Mouse (Mus musculus): ENCODE data around the gene Rbbp8nl. TPM values are rescaled to one million over a fixed set of nuclear protein-coding genes. Genes with fewer than 3 reads are reported as not detected.

Rbbp8nl gene
- polyA plus RNA-seq, 1 experiment, result not detected

DNA sequence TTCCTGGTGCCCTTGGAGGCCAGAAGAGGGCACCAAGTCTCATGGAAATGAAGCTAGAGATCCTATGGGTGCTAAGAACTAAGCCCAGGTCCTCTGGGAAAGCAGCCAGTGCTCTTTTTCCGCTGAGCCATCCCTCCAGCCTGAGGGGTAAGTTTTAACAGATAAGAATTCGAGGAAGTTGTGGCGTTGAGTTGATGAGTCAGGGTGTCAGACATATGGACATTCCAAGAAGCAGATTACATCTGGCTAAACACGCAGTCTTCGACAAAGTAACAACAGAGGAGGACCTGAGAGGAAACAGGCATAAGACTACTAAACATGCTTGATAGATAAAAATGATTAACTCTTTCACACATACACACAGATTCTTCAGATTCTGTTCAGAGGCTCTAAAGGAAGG lies 51.1 kb downstream of the Rbbp8nl start:
- no peak overlapping the region for H3K4me3 ChIP-seq (ENCODE audit: insufficient read depth, poor library complexity, severe bottlenecking)
- no peaks in the 10 kb centered on the region for H3K27me3 ChIP-seq (ENCODE audit: control insufficient read depth, insufficient read depth, insufficient read length)
- no peaks in the 10 kb centered on the region for H3K36me3 ChIP-seq (ENCODE audit: control insufficient read depth, insufficient read depth)
- H3K79me3 ChIP-seq (ENCODE audit: low read depth), result no peaks in the 10 kb centered on the region
- TF ChIP-seq USF1 (IDR thresholded peaks at IDR 0.05; ENCODE audit: low read depth), result no peak
- no peak for TF ChIP-seq CEBPB (IDR thresholded peaks at IDR 0.05; ENCODE audit: low read depth)
- TF ChIP-seq MYOG (IDR thresholded peaks at IDR 0.05; ENCODE audit: control insufficient read depth, extremely low read depth, insufficient read length), result no peak
- no peak for TF ChIP-seq FOSL1 (IDR thresholded peaks at IDR 0.05; ENCODE audit: insufficient read depth, low read length, poor library complexity, severe bottlenecking)
- TF ChIP-seq MYOD1 (IDR thresholded peaks at IDR 0.05; ENCODE audit: control insufficient read depth, insufficient read length, low read depth), result no peak
- TF ChIP-seq CTCF (IDR thresholded peaks at IDR 0.05; ENCODE audit: control insufficient read depth, insufficient read depth, insufficient read length), result no peak
- TF ChIP-seq MAX (IDR thresholded peaks at IDR 0.05), result no peak
- no peak overlapping the region for H3ac ChIP-seq (ENCODE audit: control insufficient read depth, insufficient read length, low read depth)
- no peaks in the 10 kb centered on the region for H3K79me2 ChIP-seq (ENCODE audit: control insufficient read depth, insufficient read depth)

DNA sequence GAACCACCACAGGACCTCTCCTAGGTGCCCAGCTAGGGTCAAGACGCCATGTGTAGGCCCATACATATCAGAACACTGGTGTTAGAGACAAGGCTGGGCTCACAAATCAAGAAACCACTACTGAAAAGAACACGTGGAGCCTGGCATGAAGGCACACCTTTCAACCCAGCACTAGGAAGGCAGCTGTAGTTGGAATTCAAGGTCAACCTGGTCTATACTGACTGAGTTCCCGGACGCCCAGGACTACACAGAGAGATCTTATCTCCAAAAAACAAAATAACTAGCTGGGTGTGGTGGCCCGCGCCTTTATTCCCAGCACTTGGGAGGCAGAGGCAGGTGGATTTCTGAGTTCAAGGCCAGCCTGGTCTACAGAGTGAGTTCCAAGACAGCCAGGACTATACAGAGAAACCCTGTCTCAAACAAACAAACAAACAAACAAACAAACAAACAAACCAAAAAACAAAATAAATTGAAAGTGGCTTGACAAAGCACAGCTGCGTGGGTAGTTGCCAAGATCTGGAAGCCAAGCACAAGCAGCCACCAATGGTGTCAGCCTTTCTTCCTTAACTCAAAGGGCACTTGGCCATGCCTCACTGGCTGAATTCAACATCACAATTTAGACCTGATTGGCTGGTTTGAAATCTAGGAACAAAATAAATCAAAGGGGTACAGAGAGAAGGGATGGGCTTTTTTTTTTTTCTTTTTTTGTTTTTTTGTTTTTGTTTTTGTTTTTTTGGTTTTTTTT lies 51.9 kb downstream of the Rbbp8nl start:
- Histone ChIP-seq H3K36me3 (ENCODE audit: control insufficient read depth, insufficient read depth) (no peaks in the 10 kb centered on the region), H3K79me2 (ENCODE audit: control insufficient read depth, insufficient read depth) (no peaks in the 10 kb centered on the region), H3K27me3 (ENCODE audit: control insufficient read depth, insufficient read depth, insufficient read length) (no peaks in the 10 kb centered on the region), H3K79me3 (ENCODE audit: low read depth) (no peaks in the 10 kb centered on the region), H3K4me3 (ENCODE audit: insufficient read depth, poor library complexity, severe bottlenecking) (no peak overlapping the region), H3ac (ENCODE audit: control insufficient read depth, insufficient read length, low read depth) (no peak overlapping the region)
- TF ChIP-seq USF1 (IDR thresholded peaks at IDR 0.05; ENCODE audit: low read depth), result no peak
- TF ChIP-seq MYOD1 (IDR thresholded peaks at IDR 0.05; ENCODE audit: control insufficient read depth, insufficient read length, low read depth), result no peak
- no peak for TF ChIP-seq MYOG (IDR thresholded peaks at IDR 0.05; ENCODE audit: control insufficient read depth, extremely low read depth, insufficient read length)
- no peak for TF ChIP-seq CEBPB (IDR thresholded peaks at IDR 0.05; ENCODE audit: low read depth)
- TF ChIP-seq CTCF (IDR thresholded peaks at IDR 0.05; ENCODE audit: control insufficient read depth, insufficient read depth, insufficient read length), result no peak
- TF ChIP-seq MAX (IDR thresholded peaks at IDR 0.05), result no peak
- no peak for TF ChIP-seq FOSL1 (IDR thresholded peaks at IDR 0.05; ENCODE audit: insufficient read depth, low read length, poor library complexity, severe bottlenecking)

DNA sequence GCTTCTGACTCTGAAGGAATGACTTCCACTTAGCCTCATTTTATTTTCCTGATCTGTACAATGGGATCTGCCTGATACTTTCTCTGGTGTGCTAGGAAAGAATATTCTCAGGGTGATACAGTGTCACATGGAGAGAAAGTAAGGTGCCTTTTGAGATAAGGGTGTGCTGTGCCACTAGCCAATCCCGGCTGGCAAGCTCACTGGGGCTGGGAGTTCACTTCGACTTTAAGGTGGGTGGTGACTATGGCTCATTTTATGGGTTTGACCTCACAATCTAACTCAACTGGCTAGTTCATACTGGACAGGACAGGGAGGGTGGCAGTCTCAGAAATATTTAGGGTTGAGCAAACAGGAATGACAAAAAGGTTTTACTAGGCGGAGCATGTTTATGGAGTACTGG lies 52.7 kb downstream of the Rbbp8nl start:
- no peak overlapping the region for H3ac ChIP-seq (ENCODE audit: control insufficient read depth, insufficient read length, low read depth)
- H3K79me2 ChIP-seq (ENCODE audit: control insufficient read depth, insufficient read depth), result no peaks in the 10 kb centered on the region
- no peaks in the 10 kb centered on the region for H3K27me3 ChIP-seq (ENCODE audit: control insufficient read depth, insufficient read depth, insufficient read length)
- no peak overlapping the region for H3K4me3 ChIP-seq (ENCODE audit: insufficient read depth, poor library complexity, severe bottlenecking)
- H3K36me3 ChIP-seq (ENCODE audit: control insufficient read depth, insufficient read depth), result no peaks in the 10 kb centered on the region
- no peaks in the 10 kb centered on the region for H3K79me3 ChIP-seq (ENCODE audit: low read depth)
- TF ChIP-seq USF1 (IDR thresholded peaks at IDR 0.05; ENCODE audit: low read depth) (no peak), FOSL1 (IDR thresholded peaks at IDR 0.05; ENCODE audit: insufficient read depth, low read length, poor library complexity, severe bottlenecking) (no peak), MYOD1 (IDR thresholded peaks at IDR 0.05; ENCODE audit: control insufficient read depth, insufficient read length, low read depth) (no peak), MYOG (IDR thresholded peaks at IDR 0.05; ENCODE audit: control insufficient read depth, extremely low read depth, insufficient read length) (no peak), MAX (IDR thresholded peaks at IDR 0.05) (no peak), CEBPB (IDR thresholded peaks at IDR 0.05; ENCODE audit: low read depth) (no peak), CTCF (IDR thresholded peaks at IDR 0.05; ENCODE audit: control insufficient read depth, insufficient read depth, insufficient read length) (no peak)

DNA sequence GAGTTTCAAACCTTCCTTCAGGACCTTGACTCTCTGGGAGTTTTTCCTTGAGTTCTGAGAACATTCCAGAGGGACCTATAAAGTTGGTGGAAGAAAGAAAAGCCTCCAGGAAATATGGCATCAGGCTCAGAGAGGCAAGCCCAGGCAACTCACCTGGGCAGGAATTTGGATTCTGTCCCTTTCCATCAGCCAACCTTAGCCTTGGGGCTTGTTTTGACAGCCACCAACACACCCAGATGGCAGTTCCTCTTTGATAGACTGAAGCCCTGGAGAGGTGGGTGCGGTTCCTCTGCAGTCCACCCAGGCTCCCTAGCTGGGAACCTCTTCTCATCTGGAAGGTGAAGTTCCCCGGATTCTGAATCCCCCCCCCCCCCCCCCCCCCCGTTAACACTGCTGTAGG lies 53.2 kb downstream of the Rbbp8nl start:
- Histone ChIP-seq H3K36me3 (ENCODE audit: control insufficient read depth, insufficient read depth) (no peaks in the 10 kb centered on the region), H3K79me2 (ENCODE audit: control insufficient read depth, insufficient read depth) (no peaks in the 10 kb centered on the region), H3K27me3 (ENCODE audit: control insufficient read depth, insufficient read depth, insufficient read length) (no peaks in the 10 kb centered on the region), H3K79me3 (ENCODE audit: low read depth) (no peaks in the 10 kb centered on the region), H3K4me3 (ENCODE audit: insufficient read depth, poor library complexity, severe bottlenecking) (no peak overlapping the region), H3ac (ENCODE audit: control insufficient read depth, insufficient read length, low read depth) (no peak overlapping the region)
- TF ChIP-seq MAX (IDR thresholded peaks at IDR 0.05) (no peak), FOSL1 (IDR thresholded peaks at IDR 0.05; ENCODE audit: insufficient read depth, low read length, poor library complexity, severe bottlenecking) (no peak), CTCF (IDR thresholded peaks at IDR 0.05; ENCODE audit: control insufficient read depth, insufficient read depth, insufficient read length) (no peak), CEBPB (IDR thresholded peaks at IDR 0.05; ENCODE audit: low read depth) (no peak), MYOG (IDR thresholded peaks at IDR 0.05; ENCODE audit: control insufficient read depth, extremely low read depth, insufficient read length) (no peak), USF1 (IDR thresholded peaks at IDR 0.05; ENCODE audit: low read depth) (no peak), MYOD1 (IDR thresholded peaks at IDR 0.05; ENCODE audit: control insufficient read depth, insufficient read length, low read depth) (no peak)

DNA sequence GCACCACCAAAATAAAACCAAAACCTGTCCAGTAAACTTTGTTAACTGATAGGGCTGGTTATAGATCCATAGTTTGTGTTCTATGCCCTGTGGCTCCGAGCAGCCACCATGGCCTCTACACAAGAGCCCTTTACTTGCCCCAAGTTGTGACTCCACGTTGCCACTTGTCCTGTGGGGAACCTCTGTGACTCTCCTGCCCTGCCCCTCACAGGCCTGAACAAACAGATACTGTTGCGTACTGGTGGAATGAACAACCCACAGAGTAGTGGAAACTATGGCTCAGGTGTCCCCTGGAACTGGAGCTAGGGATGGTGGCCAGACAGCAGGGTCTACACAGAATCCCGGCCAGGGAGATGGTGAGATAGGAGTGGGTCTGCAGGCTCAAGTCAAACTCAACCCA lies 53.9 kb downstream of the Rbbp8nl start:
- TF ChIP-seq MYOD1 (IDR thresholded peaks at IDR 0.05; ENCODE audit: control insufficient read depth, insufficient read length, low read depth) (no peak), MAX (IDR thresholded peaks at IDR 0.05) (no peak), USF1 (IDR thresholded peaks at IDR 0.05; ENCODE audit: low read depth) (no peak), MYOG (IDR thresholded peaks at IDR 0.05; ENCODE audit: control insufficient read depth, extremely low read depth, insufficient read length) (no peak), FOSL1 (IDR thresholded peaks at IDR 0.05; ENCODE audit: insufficient read depth, low read length, poor library complexity, severe bottlenecking) (no peak), CTCF (IDR thresholded peaks at IDR 0.05; ENCODE audit: control insufficient read depth, insufficient read depth, insufficient read length) (no peak), CEBPB (IDR thresholded peaks at IDR 0.05; ENCODE audit: low read depth) (no peak)
- H3K79me2 ChIP-seq (ENCODE audit: control insufficient read depth, insufficient read depth), result no peaks in the 10 kb centered on the region
- H3ac ChIP-seq (ENCODE audit: control insufficient read depth, insufficient read length, low read depth), result no peak overlapping the region
- no peaks in the 10 kb centered on the region for H3K36me3 ChIP-seq (ENCODE audit: control insufficient read depth, insufficient read depth)
- no peaks in the 10 kb centered on the region for H3K27me3 ChIP-seq (ENCODE audit: control insufficient read depth, insufficient read depth, insufficient read length)
- no peaks in the 10 kb centered on the region for H3K79me3 ChIP-seq (ENCODE audit: low read depth)
- no peak overlapping the region for H3K4me3 ChIP-seq (ENCODE audit: insufficient read depth, poor library complexity, severe bottlenecking)
